Mouse (Mus musculus): ENCODE results near the gene Rpl29. TPM values are rescaled to one million over a fixed set of nuclear protein-coding genes. Genes with fewer than 3 reads are reported as not detected.

Gene Rpl29
- polyA plus RNA-seq, 1 experiment from 2014 or later = 620 TPM

DNA sequence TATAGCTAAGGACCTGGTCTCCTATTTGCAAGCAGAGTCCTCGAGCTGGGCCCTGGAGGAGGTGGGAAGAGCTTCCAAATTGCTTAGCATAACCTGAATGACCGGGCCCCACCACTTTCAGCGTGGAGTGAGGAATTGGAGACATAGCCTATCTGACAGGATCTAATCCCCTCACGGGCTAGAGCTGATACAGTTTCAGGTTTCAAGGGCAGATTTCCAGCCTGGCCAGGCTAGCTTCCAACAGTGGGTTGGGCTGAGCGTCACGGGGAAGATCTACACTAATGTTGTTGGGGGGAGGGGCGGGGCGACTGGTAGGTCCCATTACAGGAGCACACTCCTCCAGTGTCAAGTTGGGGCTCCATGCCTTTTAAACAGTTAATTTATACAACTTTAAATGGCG is 21.4 kb downstream of the Rpl29 start:
- Histone ChIP-seq H3K9ac (no peak overlapping the region), H3K27ac (replicated peaks) (no peak overlapping the region), H3K9me3 (no peaks in the 10 kb centered on the region), H3K4me3 (no peak overlapping the region), H3K27me3 (no peaks in the 10 kb centered on the region), H3K36me3 (no peaks in the 10 kb centered on the region), H3K4me1 (replicated peaks) (peaks cover 54% of the 10 kb centered on the region), H3K4me2 (no peak overlapping the region)
- WGBS = 32% methylated on average over 9 of the region's 9 CpGs
- ATAC-seq (ENCODE audit: low FRiP score, low read depth) = no peak

DNA sequence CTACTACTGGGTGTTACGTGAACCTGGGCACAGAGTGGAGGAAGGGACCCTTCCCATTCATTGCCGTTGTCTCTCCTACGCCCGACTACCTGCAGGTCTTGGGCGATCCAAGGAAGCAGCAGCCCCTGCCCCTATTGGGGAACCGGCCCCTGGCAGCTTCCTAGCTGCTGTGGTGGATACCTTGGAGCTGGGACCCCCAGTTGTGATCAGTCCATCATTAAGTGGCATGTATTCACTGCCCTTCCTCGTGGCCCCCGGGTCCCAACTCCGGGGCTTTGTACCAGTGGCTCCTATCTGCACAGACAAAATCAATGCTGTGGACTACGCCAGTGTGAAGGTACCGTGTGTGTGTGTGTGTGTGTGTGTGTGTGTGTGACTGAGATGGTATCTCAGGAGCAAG is 22.0 kb downstream of the Rpl29 start:
- no peak overlapping the region for H3K27ac ChIP-seq (replicated peaks)
- no peak for ATAC-seq (ENCODE audit: low FRiP score, low read depth)
- peaks cover 57% of the 10 kb centered on the region for H3K4me1 ChIP-seq (replicated peaks)
- no peaks in the 10 kb centered on the region for H3K36me3 ChIP-seq
- no peaks in the 10 kb centered on the region for H3K9me3 ChIP-seq
- no peak overlapping the region for H3K4me2 ChIP-seq
- no peak overlapping the region for H3K9ac ChIP-seq
- H3K27me3 ChIP-seq = no peaks in the 10 kb centered on the region
- 70% methylated on average over 11 of the region's 11 CpGs for WGBS
- no peak overlapping the region for H3K4me3 ChIP-seq

DNA sequence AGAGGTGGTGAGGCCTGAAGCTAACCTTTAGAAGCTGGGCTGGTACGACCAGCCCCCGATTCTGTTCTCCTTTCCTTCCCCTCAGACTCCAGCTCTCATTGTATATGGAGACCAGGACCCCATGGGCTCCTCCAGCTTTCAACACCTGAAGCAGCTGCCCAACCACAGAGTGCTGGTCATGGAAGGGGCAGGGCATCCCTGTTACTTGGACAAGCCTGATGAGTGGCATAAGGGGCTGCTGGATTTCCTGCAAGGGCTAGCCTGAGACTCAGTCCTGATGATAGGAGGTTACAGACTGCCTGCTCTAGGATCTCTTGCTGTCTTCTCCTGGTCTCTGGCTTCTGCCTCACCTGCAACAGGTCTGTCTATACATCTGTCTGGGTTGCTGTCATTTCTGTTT is 22.6 kb downstream of the Rpl29 start:
- no peak for ATAC-seq (ENCODE audit: low FRiP score, low read depth)
- H3K4me3 ChIP-seq = no peak overlapping the region
- peaks cover 58% of the 10 kb centered on the region for H3K4me1 ChIP-seq (replicated peaks)
- no peaks in the 10 kb centered on the region for H3K9me3 ChIP-seq
- no peak overlapping the region for H3K4me2 ChIP-seq
- H3K27me3 ChIP-seq = no peaks in the 10 kb centered on the region
- no peak overlapping the region for H3K9ac ChIP-seq
- no peak overlapping the region for H3K27ac ChIP-seq (replicated peaks)
- no peaks in the 10 kb centered on the region for H3K36me3 ChIP-seq
- 61% methylated on average over 2 of the region's 2 CpGs for WGBS

DNA sequence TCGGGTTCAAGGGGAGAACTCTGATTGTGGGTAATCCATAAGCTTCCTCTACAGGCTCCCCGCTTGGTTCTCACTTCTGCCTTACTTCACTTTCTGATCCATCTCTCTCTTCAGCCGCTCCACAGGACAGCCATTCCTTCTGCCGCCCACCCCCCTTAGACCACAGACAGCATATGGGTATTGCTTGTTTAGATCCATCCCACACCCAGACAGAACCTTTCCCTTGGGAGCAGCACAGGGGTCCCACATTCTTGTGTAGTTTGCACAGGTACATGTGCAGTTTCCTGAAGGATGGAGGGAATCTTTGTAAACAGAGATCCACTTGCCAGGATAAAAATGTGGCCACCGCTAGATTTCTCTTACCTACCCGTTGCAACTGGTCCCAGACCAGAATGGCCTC is 23.1 kb downstream of the Rpl29 start:
- WGBS = 22% methylated on average over 6 of the region's 6 CpGs
- no peak for ATAC-seq (ENCODE audit: low FRiP score, low read depth)

DNA sequence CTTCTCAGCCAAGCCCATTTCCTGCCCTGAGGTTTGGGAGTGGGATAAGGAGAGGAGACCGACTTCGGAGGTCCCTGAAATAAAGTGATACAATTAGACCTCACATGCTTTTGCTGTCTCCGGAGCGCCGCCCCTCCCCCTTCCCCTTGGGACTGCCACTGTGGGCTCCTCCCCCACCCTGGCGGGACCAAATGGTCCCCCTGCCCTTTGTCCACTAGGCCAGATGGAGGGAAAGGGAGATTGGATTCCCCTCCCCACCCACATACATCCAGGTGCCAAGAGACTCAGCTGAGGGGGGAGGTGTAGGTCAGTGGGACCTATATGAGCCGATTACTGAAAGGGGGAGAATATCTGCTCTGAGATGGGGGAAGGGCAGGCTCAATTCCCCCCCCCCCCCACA is 23.6 kb downstream of the Rpl29 start:
- Histone ChIP-seq H3K9me3 (no peaks in the 10 kb centered on the region), H3K4me3 (peak overlapping the region; percentile 76), H3K9ac (peak overlapping the region; percentile 80), H3K27ac (replicated peaks) (peak overlapping the region; percentile 91), H3K4me2 (peak overlapping the region; percentile 91), H3K4me1 (replicated peaks) (peaks cover 61% of the 10 kb centered on the region), H3K27me3 (no peaks in the 10 kb centered on the region), H3K36me3 (no peaks in the 10 kb centered on the region)
- 3% methylated on average over 7 of the region's 7 CpGs for WGBS
- ATAC-seq (ENCODE audit: low FRiP score, low read depth) = peak; percentile 12

More for the DNA sequence above, 23.1 kb downstream of the Rpl29 start:
- Histone ChIP-seq H3K4me3 (peak overlapping the region; percentile 76; the same call in 1 of the 2 replicates), H3K36me3 (no peaks in the 10 kb centered on the region), H3K9me3 (no peaks in the 10 kb centered on the region), H3K27me3 (no peaks in the 10 kb centered on the region), H3K27ac (replicated peaks) (peak overlapping the region; percentile 91), H3K4me1 (replicated peaks) (peaks cover 61% of the 10 kb centered on the region), H3K4me2 (peak overlapping the region; percentile 91), H3K9ac (peak overlapping the region; percentile 80; the same call in 1 of the 2 replicates)

DNA sequence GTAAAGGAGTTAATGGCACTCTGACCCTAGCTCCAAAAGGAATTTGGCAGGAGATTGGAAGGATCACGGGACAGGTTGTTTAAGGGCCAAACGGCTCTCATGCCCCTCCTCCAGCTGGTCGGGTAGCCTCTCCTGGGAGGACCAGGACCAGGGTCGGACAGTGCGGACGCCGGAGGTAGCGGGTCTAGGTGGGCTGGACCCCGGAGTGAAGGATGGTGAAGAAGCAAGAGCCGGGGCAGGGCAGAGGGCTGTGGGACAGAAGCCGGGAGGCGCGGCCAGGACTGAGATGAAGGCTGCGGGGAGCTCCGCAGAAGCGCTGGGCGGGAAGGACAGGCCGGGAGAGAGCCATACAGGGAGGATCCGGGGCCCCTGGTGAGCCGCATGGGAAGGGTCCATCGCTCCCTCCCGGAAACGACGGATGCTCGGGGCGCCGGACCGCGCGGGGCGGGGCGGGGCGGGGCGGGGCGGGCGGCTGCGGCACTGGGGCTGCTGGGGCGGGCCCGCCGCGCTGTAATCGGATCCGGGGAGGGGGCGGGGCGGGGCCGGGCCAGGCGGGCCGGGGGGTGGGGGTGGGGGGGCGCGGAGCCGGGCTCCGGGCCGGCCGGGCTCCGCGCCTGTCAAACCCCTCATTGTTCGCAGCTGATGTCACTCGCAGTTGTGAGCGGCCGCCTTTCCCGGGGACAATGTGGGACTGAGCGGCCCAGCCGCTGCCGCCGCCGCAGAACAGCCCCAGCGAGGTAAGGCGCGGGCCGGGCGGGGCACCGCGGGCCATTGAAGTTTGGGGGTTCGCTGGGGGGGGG is 24.2 kb downstream of the Rpl29 start, which contains the start of gene Pcbp4:
TSS of gene Pcbp4 (plus strand) at position 21 of the 800 bp plus-strand sequence.
- 0% methylated on average over 37 of the region's 74 CpGs for WGBS
- no peaks in the 10 kb centered on the region for H3K36me3 ChIP-seq
- H3K27ac ChIP-seq (replicated peaks) = peak within 1 kb of the TSS; percentile 91
- H3K4me1 ChIP-seq (replicated peaks) = peaks cover 61% of the 10 kb centered on the region
- ATAC-seq (ENCODE audit: low FRiP score, low read depth) = peak; percentile 46
- no peaks in the 10 kb centered on the region for H3K9me3 ChIP-seq
- peak within 1 kb of the TSS; percentile 76 for H3K4me3 ChIP-seq
- H3K27me3 ChIP-seq = no peaks in the 10 kb centered on the region
- H3K4me2 ChIP-seq = peak within 1 kb of the TSS; percentile 91
- peak within 1 kb of the TSS; percentile 80 for H3K9ac ChIP-seq

DNA sequence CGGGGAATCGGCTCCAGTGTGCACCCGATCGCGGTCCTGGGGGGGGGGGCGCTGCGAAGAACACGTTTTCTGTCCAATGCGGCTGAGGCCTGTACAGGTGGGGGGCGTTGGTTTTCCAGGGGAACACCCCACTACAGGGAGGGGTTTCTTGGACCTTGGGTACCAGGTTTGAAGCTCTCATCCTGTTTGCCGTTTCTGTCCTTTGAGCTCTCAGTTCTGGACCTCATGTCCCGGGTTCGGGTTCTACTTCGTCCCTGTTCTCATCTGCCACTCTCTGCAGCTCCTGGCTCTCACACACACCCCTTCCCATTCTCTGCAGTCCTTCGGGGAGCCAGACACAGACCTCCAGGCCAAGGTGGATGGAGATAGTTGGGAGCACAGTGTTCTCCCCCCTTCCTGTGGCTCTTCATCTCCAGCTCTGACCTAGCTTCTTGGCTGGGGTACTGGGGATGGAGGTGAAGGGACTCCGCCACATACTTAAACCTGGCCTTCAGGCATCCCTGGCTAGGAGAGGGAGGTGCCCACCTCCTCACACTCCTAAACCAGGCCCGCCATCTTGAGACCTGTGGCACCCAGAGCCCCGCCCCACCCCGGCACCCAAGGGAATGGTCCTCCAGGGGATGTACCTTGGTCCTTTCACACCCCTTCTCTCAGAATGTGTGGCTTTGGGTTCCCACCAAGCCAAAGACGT is 25.0 kb downstream of the Rpl29 start:
- peaks cover 61% of the 10 kb centered on the region for H3K4me1 ChIP-seq (replicated peaks)

DNA sequence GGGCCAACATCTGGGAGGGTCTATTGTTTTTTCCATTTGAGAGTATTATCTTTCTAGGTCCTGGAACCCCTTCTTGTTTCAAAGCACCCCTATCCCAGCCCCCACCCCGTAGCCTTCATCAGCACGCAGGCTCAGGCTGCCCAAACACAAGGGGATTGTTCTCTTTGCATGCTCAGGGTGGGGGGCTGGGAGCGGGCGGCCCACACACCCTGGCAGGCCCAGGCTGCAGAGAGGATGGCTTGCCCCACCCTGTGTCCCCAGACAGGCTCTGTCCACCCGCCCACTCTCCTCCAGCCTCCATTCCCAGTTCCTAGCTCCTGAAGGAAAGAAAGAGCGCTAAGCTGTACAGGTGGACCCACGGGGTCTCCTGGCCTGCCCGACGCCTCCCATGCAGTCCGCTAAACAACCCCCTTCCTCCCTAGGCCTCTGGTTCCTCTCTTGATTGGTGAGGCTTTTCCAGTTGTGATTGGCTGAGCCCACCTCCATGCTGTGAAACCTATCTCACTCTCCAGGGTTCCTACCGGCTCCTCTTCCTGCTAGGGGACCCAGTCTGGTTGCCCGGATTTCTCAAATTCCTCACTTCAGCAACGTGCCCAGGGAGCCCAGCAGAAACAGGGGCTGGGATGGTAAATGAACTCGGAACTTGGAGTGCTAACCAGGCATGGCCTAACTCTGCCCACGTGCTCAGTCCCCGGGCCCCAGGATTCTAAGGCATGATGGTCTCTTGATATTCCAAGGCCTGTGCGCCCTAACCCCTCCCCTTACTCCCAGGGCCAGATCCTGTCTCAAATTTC is 25.8 kb downstream of the Rpl29 start:
- H3K27ac ChIP-seq (replicated peaks) = peak overlapping the region; percentile 91
- peak; percentile 29 for ATAC-seq (ENCODE audit: low FRiP score, low read depth)
- WGBS = 1% methylated on average over 17 of the region's 17 CpGs
- peak overlapping the region; percentile 76 for H3K4me3 ChIP-seq
- H3K27me3 ChIP-seq = no peaks in the 10 kb centered on the region
- H3K9ac ChIP-seq = peak overlapping the region; percentile 80
- H3K9me3 ChIP-seq = no peaks in the 10 kb centered on the region
- no peaks in the 10 kb centered on the region for H3K36me3 ChIP-seq
- H3K4me1 ChIP-seq (replicated peaks) = peaks cover 65% of the 10 kb centered on the region
- peak overlapping the region; percentile 91 for H3K4me2 ChIP-seq

More for the DNA sequence above, 25.0 kb downstream of the Rpl29 start:
- Histone ChIP-seq H3K9me3 (no peaks in the 10 kb centered on the region), H3K36me3 (no peaks in the 10 kb centered on the region), H3K27me3 (no peaks in the 10 kb centered on the region), H3K4me2 (peak overlapping the region; percentile 91), H3K9ac (peak overlapping the region; percentile 80), H3K4me3 (peak overlapping the region; percentile 76), H3K27ac (replicated peaks) (peak overlapping the region; percentile 91)
- WGBS = 2% methylated on average over 20 of the region's 20 CpGs
- 0 out of 2 replicates have a peak, but pooled peaks have one; percentile 0 for ATAC-seq (ENCODE audit: low FRiP score, low read depth)

DNA sequence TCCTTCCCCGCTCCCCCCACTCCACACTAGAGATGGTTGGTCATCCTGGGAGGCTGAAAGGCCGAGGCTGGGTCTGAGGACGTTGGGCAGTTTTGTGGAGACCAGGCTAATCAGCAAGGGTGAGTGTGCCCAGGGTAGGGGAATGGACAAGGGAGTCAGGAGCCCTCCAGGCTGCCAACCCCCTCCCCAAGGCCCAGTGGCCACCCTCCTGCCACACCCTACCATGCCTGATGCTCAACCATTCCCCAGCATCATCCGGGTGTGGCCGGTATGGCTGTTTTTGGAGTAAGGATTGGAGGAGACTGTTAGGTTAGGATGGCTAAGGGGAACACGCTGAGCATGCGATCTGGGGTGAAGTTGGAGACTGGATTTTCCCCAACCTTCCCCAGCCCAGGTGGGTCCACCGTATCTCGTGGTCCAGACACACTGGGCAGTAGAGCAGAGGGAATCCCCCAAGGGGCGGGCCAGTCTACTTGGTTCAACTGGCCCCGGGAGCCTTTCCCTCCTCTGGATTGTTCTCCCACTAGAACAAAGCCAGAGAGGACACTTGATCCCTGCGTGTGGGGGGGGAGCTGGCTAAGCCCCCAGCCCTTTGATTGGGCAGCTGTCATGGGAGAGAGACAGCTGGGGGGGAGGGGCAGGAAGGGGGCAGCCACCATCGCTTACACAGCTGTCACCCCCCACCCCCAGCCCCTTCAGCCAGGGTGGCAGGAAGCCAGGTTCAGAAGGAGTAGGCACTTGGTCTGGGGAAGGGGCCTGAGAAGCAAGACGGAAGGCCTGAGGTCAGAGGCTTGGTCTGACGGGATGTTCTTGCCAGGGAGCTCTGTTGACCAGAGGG is 27.3 kb downstream of the Rpl29 start:
- peaks cover 66% of the 10 kb centered on the region for H3K4me1 ChIP-seq (replicated peaks)
- ATAC-seq (ENCODE audit: low FRiP score, low read depth) = 0 out of 2 replicates have a peak, but pooled peaks have one; percentile 1
- peaks cover 8% of the 10 kb centered on the region for H3K36me3 ChIP-seq
- peak overlapping the region; percentile 91 for H3K27ac ChIP-seq (replicated peaks)
- 23% methylated on average over 15 of the region's 15 CpGs for WGBS
- peak overlapping the region; percentile 80 for H3K9ac ChIP-seq
- H3K9me3 ChIP-seq = no peaks in the 10 kb centered on the region
- peak overlapping the region; percentile 76 for H3K4me3 ChIP-seq
- no peaks in the 10 kb centered on the region for H3K27me3 ChIP-seq
- peak overlapping the region; percentile 91 for H3K4me2 ChIP-seq

DNA sequence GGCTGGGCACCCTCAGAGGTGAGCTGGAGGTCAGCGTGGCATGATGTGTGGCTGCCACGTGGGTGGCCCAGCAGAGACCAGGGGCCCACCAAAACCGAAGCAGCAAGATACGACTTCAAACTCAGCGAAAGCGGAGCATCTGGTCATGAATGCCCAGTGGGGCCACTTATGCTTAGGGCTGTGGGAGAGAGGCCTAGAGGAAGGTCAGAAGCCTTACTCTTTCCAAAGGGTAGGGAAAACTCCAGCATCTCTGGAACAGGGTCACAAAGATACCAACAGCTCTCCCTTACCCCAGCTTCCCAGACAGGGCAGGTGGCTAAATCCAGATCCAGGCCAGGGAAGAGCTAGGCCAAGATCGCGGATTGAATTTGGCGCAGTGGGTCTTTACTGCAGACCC is 27.9 kb downstream of the Rpl29 start:
- 35% methylated on average over 9 of the region's 9 CpGs for WGBS
- no peak for ATAC-seq (ENCODE audit: low FRiP score, low read depth)
- Histone ChIP-seq H3K4me3 (peak overlapping the region; percentile 76), H3K4me1 (replicated peaks) (peaks cover 66% of the 10 kb centered on the region), H3K4me2 (peak overlapping the region; percentile 91), H3K27ac (replicated peaks) (peak overlapping the region; percentile 91), H3K9me3 (no peaks in the 10 kb centered on the region), H3K27me3 (no peaks in the 10 kb centered on the region), H3K36me3 (peaks cover 15% of the 10 kb centered on the region), H3K9ac (peak overlapping the region; percentile 80; the same call in 1 of the 2 replicates)

DNA sequence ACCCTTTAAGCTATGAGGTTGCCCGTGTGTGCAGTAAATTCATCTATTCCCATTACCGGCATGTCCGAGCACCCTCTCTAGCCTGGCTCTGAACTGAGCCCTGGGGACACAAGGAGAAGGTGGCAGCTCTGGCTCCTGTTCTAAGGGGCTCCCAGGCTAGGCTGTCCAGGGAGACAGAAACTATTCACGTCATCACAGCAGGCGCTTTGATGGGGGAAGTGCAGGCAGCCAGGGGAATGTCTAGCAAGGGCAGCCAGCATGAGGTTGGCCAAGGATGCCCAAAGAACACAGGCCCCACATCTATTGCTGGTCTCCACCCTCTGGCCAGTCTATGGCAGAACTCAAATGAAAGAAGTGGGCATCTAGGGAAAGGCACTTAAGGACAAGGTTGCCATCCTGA is 28.7 kb downstream of the Rpl29 start:
- Histone ChIP-seq H3K9me3 (no peaks in the 10 kb centered on the region), H3K27me3 (no peaks in the 10 kb centered on the region), H3K4me3 (no peak overlapping the region), H3K27ac (replicated peaks) (0 out of 2 replicates have a peak overlapping the region, but pooled peaks have one; percentile 91), H3K4me2 (peak overlapping the region; percentile 91), H3K9ac (no peak overlapping the region), H3K4me1 (replicated peaks) (peaks cover 59% of the 10 kb centered on the region), H3K36me3 (peaks cover 20% of the 10 kb centered on the region)
- ATAC-seq (ENCODE audit: low FRiP score, low read depth) = no peak
- WGBS = 43% methylated on average over 5 of the region's 5 CpGs

Data from hindbrain, embryonic 15.5 days (tissue).